Mouse (Mus musculus): ENCODE results near the gene Btbd10. TPM values are rescaled to one million over a fixed set of nuclear protein-coding genes. Genes with fewer than 3 reads are reported as not detected.

Btbd10 gene
- total RNA-seq, 2 experiments from 2014 or later: 15.3 to 17.1 TPM

- no peak for DNase-seq
These were observed 73.9 kb downstream of the Btbd10 start for GRCm38 (mm10) chr7:113295077-113295890.

- no peak for DNase-seq
These were observed 74.6 kb downstream of the Btbd10 start for GRCm38 (mm10) chr7:113294598-113294997.

- DNase-seq: no peak
These were observed 77.0 kb downstream of the Btbd10 start for GRCm38 (mm10) chr7:113292193-113292592.

- no peak for DNase-seq
These were observed 77.5 kb downstream of the Btbd10 start for GRCm38 (mm10) chr7:113291741-113292140.

GRCm38 (mm10) chr7:113289211-113289610 lies 80.0 kb downstream of the Btbd10 start:
- DNase-seq: no peak

GRCm38 (mm10) chr7:113285405-113285804 lies 83.8 kb downstream of the Btbd10 start:
- no peak for DNase-seq

GRCm38 (mm10) chr7:113279246-113279645 lies 89.9 kb downstream of the Btbd10 start:
- no peak for DNase-seq

- no peak for DNase-seq
These were observed 90.7 kb downstream of the Btbd10 start for GRCm38 (mm10) chr7:113278493-113278892.

- no peak for DNase-seq
These were observed 91.9 kb downstream of the Btbd10 start for GRCm38 (mm10) chr7:113277245-113277644.

- DNase-seq: no peak
These were observed 96.7 kb downstream of the Btbd10 start for GRCm38 (mm10) chr7:113272338-113272997.

- no peak for DNase-seq
These were observed 98.2 kb downstream of the Btbd10 start for GRCm38 (mm10) chr7:113270991-113271390.

GRCm38 (mm10) chr7:113270551-113270950 lies 98.6 kb downstream of the Btbd10 start:
- DNase-seq: peak; percentile 52

GRCm38 (mm10) chr7:113269921-113270320 lies 99.3 kb downstream of the Btbd10 start:
- no peak for DNase-seq

- DNase-seq: no peak
These were observed 100.1 kb downstream of the Btbd10 start for GRCm38 (mm10) chr7:113269081-113269480.

GRCm38 (mm10) chr7:113268287-113268686 lies 100.9 kb downstream of the Btbd10 start:
- DNase-seq: peak; percentile 83

Other genes with a start within 250 kb of the Btbd10 start
- 10 to 100 TPM; 22.9 to 25.7 TPM for gene Arntl, start 161.9 kb downstream of the Btbd10 start, total RNA-seq (2021)
- not detected for gene Pth, start 19.2 kb upstream of the Btbd10 start, total RNA-seq (2021)
- 10 to 100 TPM; 42.6 to 48.5 TPM for gene Far1, start 144.4 kb upstream of the Btbd10 start, total RNA-seq (2021)

Measured in adrenal gland, postnatal 10 days (tissue).